Mouse (Mus musculus) E14TG2a.4 (cell line): ENCODE measurements around the gene Pkn3.

Experiments used
- CTCF ChIP-seq: conservative IDR thresholded peaks from 2 replicates; pipeline ENCODE4 v1.5.1; 2014; ENCODE audit warnings: low read length
- NANOG ChIP-seq: IDR thresholded peaks from 2 replicates; pipeline ENCODE4 v1.6.1; 2014; ENCODE audit warnings: borderline replicate concordance, low read length, mixed read lengths
- POU5F1 ChIP-seq: IDR thresholded peaks from 2 replicates; pipeline ENCODE4 v1.6.1; 2014; ENCODE audit warnings: low read length, borderline replicate concordance

GRCm38 (mm10) chr2:30051992-30052761 is 25.3 kb upstream of the Pkn3 start:
- TF ChIP-seq CTCF (peak; percentile 99), NANOG (no peak), POU5F1 (no peak)
